Mouse (Mus musculus) testis, postnatal 10 days (tissue): ENCODE measurements around the gene D10Wsu102e.

ENCODE experiments used
- DNase-seq: peaks from one replicate; pipeline ENCODE4 v3.0.0; 2021; ENCODE audit warnings: low spot score

D10Wsu102e gene

GRCm38 (mm10) chr10:83359956-83360355 is at the start of gene D10Wsu102e:
Gene D10Wsu102e (plus strand): TSS chr10:83360221.
- peak; percentile 98 for DNase-seq

DNA sequence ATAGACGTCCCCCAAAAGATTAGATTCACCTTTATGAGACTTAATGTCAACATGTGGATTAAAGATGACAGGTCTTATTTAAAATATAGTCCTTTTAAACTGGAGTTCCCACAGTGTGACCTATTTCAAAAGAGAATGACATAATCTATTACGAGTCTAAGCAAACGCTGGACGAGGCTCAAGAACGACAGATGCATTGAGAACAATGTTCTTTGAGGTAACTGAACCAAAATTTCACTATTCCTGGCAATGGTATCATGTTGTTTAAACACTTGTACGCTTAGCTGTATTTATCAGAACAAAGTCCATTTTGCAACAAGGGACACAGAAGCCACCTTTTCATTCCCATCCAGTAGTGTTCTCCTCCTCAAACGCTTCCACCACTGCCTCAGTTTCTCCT is 49.7 kb upstream of the D10Wsu102e start:
- no peak for DNase-seq

DNA sequence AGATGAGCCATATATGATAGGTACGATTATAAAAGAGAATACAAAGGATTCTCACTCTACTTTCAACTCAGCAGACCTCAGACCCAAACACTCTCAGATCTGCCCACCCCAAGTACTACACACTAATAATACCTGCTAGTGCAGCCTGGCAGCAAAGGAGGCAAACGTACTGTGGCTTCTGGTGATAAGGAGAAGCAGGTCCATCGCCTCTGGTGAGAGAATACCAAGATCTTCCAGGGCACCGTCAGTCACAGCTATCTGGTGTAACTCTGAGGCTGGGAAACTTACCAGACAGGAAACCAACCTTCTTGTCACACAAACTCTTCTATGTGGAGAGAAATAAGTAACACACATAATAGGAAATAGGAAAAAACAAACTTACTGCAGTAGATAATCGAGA is 47.0 kb upstream of the D10Wsu102e start:
- no peak for DNase-seq

DNA sequence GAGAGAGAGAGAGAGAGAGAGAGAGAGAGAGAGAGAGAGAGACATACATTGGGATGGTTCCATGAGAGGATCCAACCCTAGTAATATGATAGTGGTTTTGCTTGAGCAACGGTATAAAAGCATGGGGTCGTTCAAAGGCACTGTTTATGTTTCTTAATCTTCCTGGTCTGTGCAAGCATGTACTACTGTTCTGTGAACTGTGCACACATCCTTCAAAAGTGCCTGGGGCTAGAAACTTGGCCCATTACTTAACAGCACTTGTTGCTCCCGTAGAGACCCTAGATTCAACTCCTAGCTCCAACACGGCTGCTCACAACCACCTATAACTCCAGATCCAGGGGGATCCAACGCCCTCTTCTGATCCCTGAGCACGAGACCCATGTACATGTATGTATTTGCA is 39.6 kb upstream of the D10Wsu102e start:
- DNase-seq: no peak

GRCm38 (mm10) chr10:83320870-83321269 is 39.2 kb upstream of the D10Wsu102e start:
- DNase-seq: no peak

DNA sequence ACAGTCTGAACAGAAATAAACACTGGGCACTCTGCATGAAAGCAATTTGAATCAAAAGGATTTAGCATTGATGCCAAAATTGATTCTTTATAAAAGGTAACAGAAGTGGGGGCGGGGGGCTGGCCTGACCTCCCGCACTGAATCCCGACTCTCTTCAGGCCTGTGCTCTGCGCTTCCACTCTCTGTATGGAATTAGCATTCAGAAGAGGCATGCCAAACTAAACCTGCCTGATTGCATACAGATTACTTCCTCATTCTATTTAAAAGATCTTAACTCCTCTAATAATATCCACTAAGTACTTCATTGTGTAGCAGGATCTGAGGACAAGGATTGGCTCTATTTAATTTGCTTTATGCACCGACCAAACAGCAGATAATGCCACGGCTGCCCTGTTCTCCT is 38.5 kb upstream of the D10Wsu102e start:
- DNase-seq: no peak

DNA sequence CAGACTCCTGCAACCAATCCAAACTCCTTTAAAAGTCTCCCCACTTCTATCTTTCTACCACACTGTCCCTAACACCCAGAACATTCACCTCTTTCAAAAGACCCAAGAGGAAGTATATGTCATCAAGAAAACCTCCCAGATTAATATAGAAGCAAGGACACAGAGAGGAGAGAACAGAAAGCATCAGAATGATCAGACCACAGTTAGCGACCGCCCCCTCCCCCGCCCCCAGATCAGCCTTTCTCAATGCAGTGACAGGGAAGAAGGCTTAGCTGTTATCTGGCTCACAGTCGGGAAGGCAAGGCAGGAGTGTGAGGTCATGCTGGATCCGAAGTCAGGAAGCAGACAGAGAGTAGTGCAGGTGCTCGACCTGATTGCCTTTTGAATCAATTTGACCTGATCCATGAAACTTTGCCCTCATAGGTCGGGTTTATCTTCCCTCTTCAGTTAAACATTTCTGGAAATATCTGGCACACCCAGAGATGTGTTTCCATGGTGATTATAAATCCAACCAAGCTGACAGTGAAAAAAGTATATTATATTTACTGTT is 37.4 kb upstream of the D10Wsu102e start:
- DNase-seq: no peak

DNA sequence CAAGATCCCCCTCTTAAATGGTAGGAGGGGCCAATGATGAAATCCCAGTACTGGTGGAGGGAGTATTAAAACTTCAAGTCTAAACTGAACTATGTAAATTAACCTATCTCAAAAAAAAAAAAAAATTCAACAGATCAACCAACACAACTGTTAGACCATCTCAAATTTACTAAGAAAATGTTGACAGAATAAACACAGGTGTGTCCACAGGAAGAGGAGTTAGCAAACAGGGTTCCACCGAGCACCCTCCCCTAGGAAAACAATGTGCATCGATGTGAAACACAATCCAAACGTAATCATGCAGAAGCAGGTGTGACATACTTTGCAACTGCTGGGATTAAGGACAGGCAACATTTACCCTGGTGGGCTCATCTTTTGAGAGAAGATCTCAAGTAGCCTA is 35.1 kb upstream of the D10Wsu102e start:
- no peak for DNase-seq

DNA sequence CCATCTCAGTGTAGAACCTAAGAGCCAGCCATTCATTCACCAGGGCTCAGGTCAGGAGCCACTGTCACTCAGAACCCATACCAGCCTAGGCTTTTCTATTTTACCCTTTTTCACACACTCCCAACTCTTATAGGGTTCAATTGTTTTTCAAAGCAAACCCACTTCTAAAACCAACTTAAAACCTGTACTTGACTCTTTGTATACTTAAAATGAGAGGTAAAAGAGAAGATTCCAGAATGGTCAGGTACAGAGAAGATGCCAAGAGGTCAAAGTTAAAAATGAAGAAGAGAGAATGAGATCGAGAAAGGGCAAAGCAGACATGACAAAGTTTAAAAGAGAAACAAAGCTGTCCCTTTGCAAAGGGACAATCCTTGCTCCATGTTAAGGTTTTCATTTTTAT is 34.1 kb upstream of the D10Wsu102e start:
- DNase-seq: no peak

- DNase-seq: peak; percentile 54
Measured at GRCm38 (mm10) chr10:83326648-83327285, 33.3 kb upstream of the D10Wsu102e start.

GRCm38 (mm10) chr10:83328791-83329190 is 31.2 kb upstream of the D10Wsu102e start:
- no peak for DNase-seq

DNA sequence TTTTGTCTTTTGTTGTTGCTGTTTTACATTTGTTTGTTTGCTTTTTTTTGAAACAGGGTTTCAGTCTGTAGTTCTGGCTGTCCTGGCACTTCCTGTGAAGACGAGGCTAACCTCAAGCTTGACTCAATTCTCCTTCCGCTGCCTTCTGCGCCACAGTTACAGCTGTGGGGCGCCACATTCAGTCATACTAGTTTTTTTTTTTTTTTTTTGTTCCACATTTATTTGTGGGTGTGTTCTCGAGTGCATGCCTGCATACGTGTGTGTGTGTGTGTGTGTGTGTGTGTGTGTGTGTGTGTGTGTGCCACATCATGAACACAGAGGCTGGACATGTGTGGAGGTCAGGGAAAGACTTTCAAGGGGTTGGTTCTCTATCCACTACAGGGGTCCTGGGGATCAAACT is 29.7 kb upstream of the D10Wsu102e start:
- DNase-seq: no peak

DNA sequence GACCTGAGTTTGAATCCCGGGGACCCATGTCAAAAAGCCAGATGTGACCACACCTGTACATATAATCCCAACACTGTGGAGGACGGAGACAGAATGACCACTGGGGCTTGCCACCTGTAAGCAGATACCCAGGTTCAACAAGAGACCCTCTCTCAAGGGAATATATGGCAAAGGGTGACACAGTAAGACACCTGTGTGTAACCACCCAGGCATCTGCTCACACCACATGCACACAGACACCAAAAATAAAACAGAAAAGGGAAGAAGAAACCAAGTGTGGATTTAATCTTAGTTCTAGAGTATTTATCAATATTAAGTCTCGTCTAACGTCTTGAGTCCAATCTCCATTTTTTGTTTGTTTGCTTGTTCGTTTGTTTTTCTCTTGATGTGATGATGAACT is 28.2 kb upstream of the D10Wsu102e start:
- DNase-seq: no peak

- no peak for DNase-seq
Measured at GRCm38 (mm10) chr10:83332581-83332980, 27.4 kb upstream of the D10Wsu102e start.

DNA sequence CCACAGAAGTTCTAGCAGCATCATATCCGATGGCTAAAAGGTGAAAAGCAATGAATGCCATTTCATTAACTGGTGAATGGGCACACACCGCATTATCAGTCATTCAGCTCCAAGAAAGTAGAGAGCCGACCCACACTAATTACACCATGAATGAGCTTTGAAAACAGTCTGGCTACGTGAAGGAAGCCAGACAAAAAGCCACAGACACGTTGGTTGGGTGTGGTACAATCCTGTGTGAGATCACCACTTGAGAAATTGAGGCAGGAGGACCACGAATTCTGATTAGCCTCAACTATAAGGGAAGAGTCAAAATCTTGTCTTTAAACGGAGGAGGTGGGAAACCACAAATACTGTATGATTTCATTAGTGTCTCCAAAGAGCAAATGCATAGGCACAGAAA is 23.7 kb upstream of the D10Wsu102e start:
- no peak for DNase-seq

DNA sequence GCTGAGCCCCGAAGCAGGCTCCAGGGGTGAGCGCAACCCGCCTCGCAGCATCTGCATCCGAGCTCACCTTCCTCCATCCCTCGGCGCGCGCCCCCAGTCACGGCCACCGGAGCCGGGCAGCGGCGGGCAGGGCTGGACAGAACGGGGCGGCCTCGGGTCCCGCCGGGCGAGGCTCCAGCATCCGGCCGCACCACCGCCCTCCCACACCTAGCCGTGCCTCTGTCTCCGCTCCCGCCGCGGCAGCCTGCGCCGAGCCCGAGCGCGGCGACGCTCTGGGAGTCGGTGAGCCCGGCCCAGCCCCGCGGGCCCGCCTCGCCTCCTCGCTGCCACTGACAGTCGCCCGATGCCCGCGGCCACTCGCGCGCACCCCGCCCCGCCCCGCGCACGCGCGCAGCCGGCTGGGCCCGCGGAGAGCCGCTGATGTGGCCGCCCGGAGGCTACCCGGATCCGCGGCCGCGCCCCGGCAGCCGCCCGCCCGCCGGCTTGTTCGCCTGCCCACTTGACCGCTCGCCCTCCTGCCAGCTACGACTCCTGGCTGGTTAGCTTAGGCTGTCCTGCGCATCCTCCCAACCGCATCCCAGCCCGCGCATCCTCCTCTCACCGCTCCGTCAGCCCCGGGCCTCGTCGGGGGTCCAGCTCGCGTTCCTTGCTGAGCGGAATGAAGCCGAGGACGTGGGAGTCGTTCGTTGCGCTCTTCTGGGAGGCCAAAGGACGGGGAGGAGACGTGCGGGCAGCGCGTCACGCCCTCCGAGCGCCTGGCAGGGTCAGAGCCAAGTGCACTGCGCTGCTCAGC is 22.7 kb upstream of the D10Wsu102e start, which contains the start of gene Slc41a2:
Slc41a2 (minus strand) TSS at position 724 of the 793 bp plus-strand sequence.
- peak; percentile 73 for DNase-seq

- no peak for DNase-seq
Measured at GRCm38 (mm10) chr10:83337971-83338598, 21.9 kb upstream of the D10Wsu102e start.

GRCm38 (mm10) chr10:83341226-83341625 is 18.8 kb upstream of the D10Wsu102e start:
- DNase-seq: no peak

GRCm38 (mm10) chr10:83343171-83343570 is 16.9 kb upstream of the D10Wsu102e start:
- no peak for DNase-seq

DNA sequence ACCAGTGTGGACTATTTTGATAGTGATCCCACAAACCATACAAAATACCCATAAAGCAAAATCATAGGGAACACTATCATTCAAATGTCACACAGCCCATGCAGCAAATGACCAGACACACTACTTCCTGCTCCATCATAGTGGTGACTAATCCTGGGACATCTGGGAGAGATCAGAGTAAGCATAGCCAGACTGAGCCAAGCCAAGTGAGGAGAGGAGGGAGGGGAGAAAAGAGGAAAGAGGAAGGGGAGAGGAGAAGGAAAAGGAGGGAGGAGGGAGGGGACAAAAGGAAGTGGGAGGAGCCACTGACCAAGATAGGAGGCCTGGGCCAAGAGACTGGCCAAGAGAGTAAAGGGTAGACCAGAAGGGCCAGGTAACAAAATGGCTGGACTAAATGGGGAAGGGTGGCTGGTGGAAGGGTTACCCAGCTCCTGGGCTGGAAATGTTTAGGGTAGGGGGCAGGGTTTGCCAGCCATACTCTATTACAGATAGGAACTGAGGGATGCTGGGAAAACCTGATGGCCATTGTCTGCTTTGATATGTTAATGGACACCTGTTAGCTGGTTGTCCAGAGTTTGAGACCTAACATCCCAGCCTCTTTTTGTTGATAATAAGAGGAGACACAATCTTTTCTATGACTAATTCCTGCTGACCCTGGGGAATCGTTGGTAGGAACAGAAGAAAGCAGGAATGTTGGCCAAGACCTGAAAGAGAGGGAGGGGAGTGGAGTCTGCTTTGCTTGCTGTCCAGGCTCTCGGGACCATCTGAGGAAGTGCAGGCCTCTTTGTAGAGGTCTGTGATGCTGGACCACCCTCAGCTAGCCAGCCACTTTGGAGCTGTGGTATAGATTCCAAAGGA is 16.0 kb upstream of the D10Wsu102e start:
- DNase-seq: no peak

DNA sequence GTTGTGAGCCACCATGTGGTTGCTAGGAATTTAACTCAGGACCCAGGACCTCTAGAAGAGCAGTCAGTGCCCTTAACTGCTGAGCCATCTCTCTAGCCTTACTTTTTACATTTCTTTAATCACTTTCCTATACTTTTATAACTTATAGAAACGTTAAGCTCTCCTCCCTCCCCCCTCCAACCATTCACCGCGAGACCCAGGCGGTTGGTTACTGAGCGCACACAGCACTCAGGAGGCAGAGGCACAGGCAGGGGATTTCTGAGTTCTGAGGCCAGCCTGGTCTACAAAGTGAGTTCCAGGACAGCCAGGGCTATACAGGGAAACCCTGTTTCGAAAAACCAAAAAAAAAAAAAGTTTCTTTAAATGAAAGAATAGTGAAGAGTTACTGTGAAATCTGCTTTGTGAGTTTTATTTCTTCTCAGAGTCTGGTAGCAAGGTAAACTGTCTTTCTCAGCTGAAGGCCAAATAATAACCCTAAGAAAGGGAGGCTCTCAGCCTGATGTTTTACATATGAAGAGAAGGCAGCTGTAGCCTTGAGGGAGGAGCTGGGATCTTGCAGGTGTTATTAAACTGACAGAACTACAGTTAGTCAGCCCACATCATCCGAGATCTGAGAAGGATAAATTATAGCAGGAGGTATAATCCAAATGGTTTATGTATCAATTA is 14.2 kb upstream of the D10Wsu102e start:
- DNase-seq: no peak
